Mouse (Mus musculus): Measurements from ENCODE around the gene Ntf3. TPM values are rescaled to one million over a fixed set of nuclear protein-coding genes. Genes with fewer than 3 reads are reported as not detected.

Ntf3 gene
- total RNA-seq (2021) (1 to 10 TPM; 2.2 to 3.2 TPM), polyA plus RNA-seq (2012; rRNA removed) (0.82 and 1.0 TPM in 2 replicates)
- long read RNA-seq, partial matches to known transcripts: 0 of 2 reads
- long read RNA-seq, other reads (novel, unspliced or antisense): 0 of 2 reads

GRCm38 (mm10) chr6:126166548-126167207 is at the start of gene Ntf3:
Gene Ntf3 (minus strand): TSS chr6:126166910.
- DNase-seq: no peak

GRCm38 (mm10) chr6:126213330-126213729 is 46.6 kb upstream of the Ntf3 start:
- no peak for DNase-seq

GRCm38 (mm10) chr6:126203366-126203765 is 36.7 kb upstream of the Ntf3 start:
- DNase-seq: no peak

GRCm38 (mm10) chr6:126202959-126203358 is 36.2 kb upstream of the Ntf3 start:
- no peak for DNase-seq

- no peak for DNase-seq
Observed at GRCm38 (mm10) chr6:126201721-126202120, 35.0 kb upstream of the Ntf3 start.

- DNase-seq: no peak
Observed at GRCm38 (mm10) chr6:126199916-126200315, 33.2 kb upstream of the Ntf3 start.

- DNase-seq: no peak
Observed at GRCm38 (mm10) chr6:126194760-126195159, 28.1 kb upstream of the Ntf3 start.

GRCm38 (mm10) chr6:126190218-126190871 is 23.6 kb upstream of the Ntf3 start:
- no peak for DNase-seq

GRCm38 (mm10) chr6:126187400-126187799 is 20.7 kb upstream of the Ntf3 start:
- no peak for DNase-seq

GRCm38 (mm10) chr6:126186116-126186515 is 19.4 kb upstream of the Ntf3 start:
- no peak for DNase-seq

- no peak for DNase-seq
Observed at GRCm38 (mm10) chr6:126172071-126172470, 5.4 kb upstream of the Ntf3 start.

- no peak for DNase-seq
Observed at GRCm38 (mm10) chr6:126170772-126171171, 4.1 kb upstream of the Ntf3 start.

GRCm38 (mm10) chr6:126167731-126168130 is 1.0 kb upstream of the Ntf3 start:
- DNase-seq: no peak

GRCm38 (mm10) chr6:126167208-126167590 is 489 bp upstream of the Ntf3 start:
- DNase-seq: no peak

GRCm38 (mm10) chr6:126165591-126166155 is 1.0 kb downstream of the Ntf3 start:
- no peak for DNase-seq

- no peak for DNase-seq
Observed at GRCm38 (mm10) chr6:126164781-126165180, 1.9 kb downstream of the Ntf3 start.

- no peak for DNase-seq
Observed at GRCm38 (mm10) chr6:126163861-126164755, 2.6 kb downstream of the Ntf3 start.

GRCm38 (mm10) chr6:126163181-126163621 is 3.5 kb downstream of the Ntf3 start:
- DNase-seq: peak; percentile 41

GRCm38 (mm10) chr6:126162351-126162758 is 4.4 kb downstream of the Ntf3 start:
- peak; percentile 28 for DNase-seq

GRCm38 (mm10) chr6:126161571-126162340 is 5.0 kb downstream of the Ntf3 start:
- DNase-seq: no peak

GRCm38 (mm10) chr6:126160067-126160411 is 6.7 kb downstream of the Ntf3 start:
- DNase-seq: no peak

Measured in adrenal gland, adult 2 months (tissue).